Mouse (Mus musculus) left cerebral cortex, adult 9 months (tissue): ENCODE measurements around the gene Abcf2.

Experiments
- DNase-seq, 2 experiments: peaks; one replicate each; pipeline ENCODE4 v3.0.0; 2022; ENCODE audit warnings: low spot score in 2 of 2

The Abcf2 gene

DNA sequence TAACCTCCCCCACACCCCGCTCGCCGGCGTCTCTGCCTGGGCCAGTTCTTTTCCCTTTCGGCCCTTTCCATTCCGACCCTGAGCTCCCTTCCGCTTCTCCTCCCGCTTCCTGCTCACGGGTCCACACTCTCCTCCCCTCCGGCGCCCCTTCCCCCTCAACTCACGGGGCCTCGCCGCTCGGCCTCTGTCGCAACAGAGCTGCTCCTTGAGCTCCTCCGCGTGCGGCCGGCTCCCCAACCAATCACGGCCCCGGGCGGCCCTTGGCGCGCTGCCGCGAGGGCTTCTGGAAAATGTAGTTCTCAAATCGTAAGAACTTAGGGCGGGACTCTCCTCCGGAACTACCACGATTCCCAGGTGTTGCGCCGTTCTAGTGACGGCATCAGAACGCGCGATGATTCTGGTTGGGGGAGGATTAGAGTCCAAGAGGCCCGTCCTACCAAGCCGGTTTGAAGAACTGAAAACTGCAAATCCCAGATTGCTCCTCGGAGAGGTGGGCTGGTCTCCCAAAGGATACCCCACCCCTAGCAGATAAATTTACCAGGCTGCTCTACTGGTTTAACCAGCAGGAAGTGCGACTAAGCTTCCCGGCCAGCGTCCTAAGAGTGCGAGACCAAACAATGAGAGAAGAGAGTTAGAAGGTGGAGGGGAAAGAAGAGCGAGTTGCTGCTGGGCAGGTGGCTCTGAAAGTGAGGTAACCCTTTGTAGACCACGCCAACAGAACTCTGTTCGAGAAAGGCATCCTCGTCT is at the start of gene Abcf2:
Abcf2 (minus strand) TSS at position 285 of the 747 bp plus-strand sequence.
- peak; percentile 99 to 100 for DNase-seq

DNA sequence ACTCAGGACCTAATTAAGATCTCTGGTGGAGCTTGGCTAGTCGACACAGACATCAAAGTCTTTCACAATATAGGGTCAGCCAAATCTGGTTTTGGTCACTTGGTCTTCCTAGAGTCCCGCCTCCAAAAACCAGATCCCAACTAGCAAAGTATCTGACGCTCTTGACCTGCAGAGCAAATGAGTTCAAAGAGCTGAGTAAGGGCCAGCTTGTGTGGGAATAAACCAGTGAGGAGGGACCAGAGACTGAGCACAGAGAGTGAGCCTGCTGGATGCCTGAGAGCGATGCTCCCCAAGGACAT is 47.5 kb upstream of the Abcf2 start:
- no peak for DNase-seq

DNA sequence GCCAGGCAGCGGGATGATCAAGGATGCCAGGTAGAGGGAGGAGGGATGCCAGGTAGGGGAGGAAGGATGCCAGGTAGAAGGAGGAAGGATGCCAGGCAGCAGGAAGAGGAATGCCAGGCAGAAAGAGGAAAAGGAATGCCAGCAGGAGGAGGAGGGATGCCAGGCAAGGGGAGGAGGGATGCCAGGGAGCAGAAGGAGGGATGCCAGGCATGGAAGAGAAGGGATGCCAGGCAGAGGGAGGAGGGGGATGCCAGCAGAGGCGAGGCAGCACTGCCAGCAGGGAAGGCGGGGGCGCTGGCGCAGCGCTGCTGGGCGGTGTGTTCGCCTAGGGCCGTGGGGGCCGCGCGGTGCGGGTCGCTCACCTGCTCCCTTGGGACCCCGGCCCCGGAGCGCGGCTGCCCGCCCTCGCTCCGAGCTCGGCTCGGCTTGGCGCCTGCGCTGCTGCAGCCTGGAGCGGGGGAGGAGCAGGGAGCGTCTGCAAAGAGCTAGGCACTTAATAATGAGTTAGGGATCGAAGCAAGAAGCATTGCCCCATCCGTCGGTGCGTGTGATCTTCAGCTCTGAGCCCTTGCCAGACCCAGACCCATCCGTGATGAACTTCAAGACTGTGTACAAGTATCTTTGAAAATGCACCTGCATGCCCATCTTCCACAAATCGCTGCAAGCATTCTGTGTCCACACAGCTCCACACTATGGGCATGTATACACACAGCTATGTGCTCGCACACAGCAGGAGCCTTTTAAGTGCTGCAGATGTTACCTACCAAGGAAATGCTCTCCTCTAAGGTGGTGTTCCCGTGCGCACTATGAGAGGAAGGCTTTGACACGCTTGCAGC is 46.9 kb upstream of the Abcf2 start, which contains the start of gene Smarcd3:
Smarcd3 (minus strand) TSS at position 426 of the 836 bp plus-strand sequence.
- peak in 1 of 2 experiments; percentile 80 for DNase-seq

DNA sequence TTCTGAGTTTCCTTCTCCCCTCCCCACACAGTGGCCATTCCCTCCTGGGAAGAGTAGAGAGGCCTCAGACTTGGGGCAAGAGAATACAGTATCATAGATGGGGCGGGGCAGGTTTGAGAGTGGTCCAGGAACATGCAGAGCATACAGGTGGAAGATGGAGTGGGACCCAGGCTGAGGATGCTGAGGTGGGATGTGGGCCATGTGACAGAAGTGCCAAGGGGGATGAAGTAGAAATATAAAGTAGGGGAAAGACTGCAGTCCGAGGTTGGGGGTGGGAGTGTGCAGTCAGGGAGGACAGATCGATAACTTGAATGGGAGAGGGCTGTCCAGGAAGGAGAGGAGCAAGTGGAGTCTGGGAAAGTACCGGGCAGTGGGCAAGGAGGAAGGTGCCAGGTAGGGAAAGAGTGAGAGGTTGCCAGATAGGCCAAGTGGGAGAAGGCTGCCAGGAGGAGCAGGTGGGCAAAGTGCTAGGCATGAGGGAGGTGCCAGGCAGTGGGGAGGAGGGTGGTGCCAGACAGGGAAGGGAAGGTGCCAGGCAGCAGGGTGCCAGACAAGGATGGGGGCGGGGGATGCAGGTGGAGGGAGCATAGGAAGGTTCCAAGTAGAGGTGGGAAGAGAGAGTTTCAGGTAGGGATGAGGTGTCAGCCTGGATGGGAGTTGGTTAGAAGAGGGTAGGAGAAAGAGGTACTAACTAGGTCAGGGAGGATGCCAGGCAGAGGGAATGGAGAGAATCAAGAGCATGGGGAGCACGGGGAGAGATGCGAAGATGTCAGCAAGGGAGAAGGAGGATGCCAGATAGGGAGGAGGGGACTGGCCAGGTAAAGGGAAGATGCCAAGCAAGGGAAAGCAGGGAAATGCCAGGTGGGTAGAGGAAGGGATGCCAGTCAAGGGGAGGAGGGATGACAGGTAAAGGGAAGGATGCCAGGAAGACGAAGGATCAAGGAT is 46.0 kb upstream of the Abcf2 start:
- peak in 1 of 2 experiments; percentile 49 for DNase-seq

DNA sequence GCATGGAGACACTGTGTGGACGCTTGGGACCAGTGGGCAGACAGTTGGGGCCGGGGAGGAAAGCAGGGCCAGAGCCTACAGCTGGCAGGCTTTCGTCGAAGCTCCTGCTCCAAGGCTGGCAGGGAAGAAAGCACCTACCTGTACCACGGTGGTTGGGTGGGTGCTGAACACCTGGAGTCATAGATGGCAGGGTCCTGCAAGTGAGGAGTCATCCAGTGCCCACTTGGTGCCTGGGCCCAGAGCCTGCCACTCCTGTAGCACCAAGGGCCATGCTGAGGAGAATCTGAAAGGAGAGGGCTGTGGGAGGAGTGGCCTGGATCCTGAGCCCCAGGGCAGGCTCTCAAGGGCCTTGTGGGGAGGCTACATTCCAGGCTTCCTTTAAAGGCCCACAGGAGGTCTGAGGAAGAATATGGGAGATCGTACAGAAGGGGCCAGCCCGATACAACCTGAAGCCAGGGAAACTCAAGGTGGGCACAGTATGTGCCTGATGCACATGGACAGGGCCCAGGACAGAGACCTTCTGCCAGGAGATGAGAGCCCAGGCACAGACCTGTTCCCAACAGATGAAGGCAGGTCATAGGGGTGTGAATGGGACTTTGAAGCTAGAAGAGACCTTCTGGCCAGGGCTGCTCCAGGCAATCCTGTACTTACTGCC is 45.2 kb upstream of the Abcf2 start:
- DNase-seq = no peak

DNA sequence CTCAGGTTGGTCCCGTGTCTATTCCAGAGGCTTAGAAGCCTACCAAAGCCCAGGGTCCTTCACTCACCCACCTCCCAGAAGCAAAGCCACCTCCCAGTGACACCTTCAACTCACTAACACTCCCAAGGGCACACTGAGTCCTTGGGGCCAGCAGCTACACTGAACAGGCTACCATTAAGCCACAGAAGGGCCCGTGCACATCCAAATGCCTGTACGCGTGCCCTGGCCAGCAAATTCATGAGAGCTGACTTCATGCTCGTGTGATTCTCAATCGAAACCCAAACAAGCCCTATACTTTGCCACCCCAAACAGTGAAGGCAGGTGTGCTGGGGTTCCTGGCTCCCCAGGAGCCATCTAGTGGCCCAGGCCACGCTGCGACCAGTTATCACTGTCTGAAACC is 43.4 kb upstream of the Abcf2 start:
- no peak for DNase-seq

DNA sequence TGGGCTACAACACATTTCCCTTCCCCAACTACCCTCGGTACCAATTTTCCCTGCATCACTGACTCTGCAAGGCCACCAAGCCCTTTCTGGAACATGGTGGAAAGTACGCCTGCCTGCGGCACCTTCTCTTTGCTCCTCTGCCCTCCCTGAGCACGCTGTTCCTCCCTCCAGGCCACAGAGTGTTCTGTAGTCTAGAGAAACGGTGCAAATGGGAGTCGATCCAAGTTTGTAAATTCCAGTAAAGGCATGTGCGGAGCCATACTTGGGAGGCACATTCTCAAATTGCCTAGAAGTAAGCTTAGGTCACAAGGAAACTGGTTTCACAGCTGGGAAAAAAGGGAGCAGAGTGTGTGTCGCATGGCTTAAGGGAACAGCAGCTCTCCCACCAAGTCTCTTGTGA is 42.8 kb upstream of the Abcf2 start:
- no peak for DNase-seq

DNA sequence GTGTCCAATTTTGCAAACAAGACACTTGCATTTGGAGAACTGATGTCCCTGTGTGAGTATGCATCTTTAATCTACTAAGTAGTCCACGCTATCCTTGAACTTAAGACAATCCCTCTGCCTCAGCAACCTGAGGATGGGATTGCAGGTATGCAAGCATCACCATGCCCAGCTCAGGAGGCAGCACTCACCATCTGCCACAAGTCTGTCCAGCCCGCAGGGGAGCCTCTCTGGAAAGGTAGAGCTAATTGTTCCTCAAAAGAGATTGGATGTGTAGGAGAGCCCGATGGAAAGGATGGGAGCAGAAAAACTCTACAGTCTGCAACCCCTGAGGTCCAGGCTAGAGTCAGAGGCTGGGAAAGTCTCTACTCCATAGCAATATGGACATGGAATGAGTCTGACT is 41.7 kb upstream of the Abcf2 start:
- no peak for DNase-seq

DNA sequence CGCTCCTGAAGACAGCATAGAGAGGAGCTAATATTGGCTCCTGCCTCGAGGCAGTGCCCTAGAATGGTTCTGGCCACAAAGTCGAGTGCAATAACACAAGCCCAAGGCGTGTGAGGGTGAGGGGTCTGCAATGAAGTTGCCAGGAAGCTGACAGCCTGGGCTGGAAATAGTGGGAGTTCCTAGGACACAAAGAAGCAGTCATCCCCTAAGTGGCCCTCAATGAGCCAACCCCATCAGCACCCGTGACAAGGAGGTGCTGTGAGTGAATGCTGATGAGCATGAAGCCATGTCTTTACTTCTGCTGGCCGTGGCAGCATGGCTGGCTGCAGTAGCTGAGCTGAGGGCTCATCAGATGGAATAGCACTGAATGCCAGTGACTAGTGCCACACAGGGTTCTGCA is 37.8 kb upstream of the Abcf2 start:
- no peak for DNase-seq

DNA sequence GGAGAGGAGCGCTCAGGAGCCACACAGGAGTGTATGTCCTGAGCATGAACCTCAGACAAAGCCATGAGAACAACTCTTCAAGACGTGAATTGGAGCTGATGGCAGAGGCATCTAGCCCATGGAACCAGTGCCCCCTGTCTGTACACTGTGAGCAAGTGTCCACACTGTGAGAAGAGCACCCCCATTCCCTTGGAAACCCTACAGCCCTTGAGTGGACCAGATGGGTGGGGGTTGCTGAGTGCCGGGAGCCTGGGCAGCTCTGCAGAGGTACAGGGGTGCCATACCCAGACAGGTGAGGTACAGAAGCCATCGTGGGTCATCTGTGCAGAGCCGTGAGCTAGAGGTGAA is 35.0 kb upstream of the Abcf2 start:
- DNase-seq = no peak

DNA sequence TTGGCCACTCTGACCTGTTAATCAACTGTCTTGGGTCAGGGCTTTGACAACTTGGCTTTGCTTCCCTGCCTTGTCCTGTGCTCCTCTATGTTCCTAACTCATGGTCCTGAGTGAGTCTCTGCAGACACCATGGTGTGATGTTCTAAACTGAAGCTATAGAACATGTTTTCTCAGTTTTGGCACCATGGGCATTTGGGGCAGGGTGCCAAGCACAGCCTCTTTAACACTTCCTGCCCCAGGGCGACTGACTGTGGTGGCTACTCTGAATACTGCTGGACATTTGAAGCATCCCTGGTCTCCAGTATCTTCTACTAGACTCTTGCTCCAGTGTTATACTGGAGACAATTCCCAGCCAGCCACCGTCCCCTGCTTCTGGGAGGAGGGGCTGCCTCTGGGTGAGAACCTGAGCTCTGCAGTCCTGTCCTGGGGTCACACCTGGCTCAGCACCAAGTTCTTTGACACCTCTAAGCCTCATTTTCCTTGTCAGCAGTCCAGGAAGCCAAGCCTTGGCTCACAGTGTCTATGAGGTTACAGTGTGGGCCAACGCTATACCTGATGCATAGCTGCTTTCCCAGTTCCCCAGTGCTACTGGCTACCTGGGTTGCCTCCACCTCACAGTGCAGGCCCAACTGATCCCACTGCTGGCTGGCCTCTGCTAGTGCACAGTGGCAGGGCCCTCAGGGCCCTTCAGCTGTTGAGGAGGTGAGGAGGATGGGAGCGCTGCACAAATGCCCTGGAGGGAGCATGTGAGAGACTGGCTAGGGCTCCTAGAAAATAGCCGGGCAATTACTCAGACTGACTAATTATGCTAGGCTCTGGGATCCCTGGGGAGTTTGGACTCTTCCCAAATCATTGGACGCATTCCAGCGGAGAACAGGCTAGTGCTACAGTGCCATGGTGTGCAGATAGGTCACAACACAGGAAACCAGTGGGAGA is 34.4 kb upstream of the Abcf2 start:
- peak in 1 of 2 experiments; percentile 72 for DNase-seq

DNA sequence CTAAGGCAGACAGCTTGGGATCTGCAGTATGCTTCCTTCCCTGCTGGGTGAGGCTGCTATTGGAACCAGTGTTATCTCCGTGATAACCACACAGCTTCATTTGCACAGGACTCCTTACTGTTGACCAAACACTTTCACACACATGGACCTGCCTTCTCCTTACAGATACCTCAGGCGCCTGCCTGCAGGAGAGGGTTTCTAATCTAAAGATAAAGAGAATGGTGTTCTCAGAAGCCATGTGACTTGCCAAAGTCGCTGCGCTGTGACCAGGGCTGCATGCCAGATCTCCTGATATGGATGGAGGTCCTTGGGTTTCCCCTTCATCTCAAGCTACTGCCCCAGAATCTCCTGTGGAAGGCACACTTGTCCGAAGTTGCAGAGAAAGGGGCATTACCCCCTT is 32.1 kb upstream of the Abcf2 start:
- DNase-seq = no peak

DNA sequence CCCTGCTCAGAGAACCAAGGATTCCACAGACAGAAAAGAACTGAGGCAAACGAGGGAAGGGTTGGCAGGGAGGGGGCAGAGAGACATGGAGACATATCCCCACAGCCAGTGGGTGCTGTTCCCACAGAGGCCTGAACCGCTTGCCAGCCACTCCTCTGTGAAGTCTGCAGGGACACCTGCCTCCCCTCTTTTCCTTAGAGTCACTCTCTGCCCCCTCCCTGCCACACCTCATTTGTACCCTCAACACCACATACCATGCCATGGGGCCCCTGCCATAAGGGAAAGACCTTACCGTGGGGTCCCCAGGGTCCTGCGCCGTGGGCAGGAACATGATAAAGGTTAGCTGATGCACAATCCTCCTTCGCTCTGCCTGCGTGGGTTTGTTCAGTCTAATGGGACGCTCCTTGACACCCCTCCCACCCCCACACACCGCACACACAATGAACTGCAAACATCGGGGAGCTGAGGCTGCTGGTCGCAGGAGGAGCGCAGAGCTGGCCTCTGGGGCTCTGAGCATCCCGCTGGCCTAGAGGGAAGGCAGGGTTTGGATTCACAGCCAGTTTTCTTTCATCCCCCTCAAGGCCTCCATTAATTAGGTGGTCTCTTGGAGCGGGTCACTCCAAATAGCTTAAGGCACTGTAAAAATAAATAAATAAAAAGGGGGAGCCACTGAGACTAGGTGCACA is 28.9 kb upstream of the Abcf2 start:
- DNase-seq = no peak

DNA sequence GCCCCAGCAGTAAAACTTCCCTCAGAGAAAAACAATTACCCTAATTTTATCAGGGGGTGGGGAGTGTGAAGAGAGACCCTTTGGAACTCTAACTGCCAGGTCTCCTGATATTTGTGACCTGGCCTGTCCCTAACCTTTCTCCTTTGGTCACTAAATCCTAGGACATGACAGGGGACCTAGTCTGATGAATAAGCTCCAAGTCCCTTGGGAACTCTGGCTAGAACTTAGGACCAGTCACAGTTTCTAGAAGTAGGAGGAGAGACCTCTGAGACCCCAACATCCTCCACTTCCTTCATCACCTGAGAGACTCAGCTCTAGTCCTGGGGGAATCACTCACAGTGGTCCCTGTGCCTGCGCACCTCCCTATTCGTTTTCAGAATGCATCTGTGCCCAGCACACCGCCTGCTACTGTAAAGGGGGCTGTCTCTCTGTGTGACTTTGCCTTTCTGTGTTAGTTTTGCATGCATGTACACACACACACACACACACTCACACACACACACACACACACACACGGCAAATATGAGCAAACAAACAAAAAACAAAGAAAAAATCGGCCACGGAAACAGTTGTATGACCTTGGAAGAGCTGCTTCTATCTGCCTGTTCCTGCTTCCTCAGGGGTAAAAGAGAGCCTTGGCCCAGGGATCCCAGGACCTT is 28.2 kb upstream of the Abcf2 start:
- DNase-seq = no peak

DNA sequence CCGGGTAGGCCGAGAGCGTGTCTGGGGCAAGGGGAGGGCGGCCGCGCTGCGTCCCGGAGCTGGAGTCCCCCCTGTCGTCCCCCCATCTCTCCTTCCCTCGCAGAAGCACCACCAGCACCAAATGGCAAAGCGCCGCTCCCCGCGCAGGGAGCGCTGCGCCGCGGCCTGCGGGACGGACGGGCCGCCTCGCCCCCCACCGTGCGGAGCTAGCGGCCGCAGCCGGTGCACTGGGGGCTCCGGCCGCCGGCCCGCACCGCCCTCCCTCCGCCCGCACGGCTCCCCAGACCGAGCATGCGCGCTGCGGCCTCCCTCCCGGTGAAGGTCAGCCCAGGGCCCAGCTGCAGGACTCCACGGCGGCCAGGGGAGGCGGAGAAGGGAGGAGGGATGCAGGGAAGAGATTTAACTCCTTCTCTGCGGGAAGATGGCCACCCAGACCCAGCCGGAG is 27.4 kb upstream of the Abcf2 start:
- peak in 1 of 2 experiments; percentile 73 for DNase-seq

DNA sequence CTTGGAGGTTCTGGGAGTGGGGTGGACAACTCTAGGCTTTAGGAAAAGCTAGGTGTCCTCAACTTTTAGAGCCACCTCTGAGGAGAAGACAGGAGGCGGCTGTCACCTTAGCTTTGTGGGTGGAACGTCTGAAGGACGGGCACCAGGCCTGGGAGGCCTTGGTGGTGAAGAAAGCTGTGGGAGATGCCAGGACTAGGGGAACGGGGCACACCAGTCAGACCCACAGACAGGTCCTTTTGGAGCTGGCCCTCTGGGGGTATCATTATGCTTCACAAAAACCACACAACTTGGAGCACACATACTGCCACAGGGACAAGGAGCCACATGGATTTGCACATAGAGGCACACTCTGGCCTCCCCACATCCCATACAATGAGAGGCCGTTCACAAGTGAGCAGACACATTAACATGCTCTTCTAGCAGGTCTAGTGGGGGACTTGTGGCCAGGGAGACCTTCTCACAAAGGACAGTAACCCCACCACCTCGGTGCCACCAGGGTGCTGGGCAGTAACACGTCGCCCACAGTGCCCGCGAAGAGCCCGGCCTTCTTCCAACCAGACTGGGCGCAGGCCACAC is 26.9 kb upstream of the Abcf2 start:
- DNase-seq = no peak

DNA sequence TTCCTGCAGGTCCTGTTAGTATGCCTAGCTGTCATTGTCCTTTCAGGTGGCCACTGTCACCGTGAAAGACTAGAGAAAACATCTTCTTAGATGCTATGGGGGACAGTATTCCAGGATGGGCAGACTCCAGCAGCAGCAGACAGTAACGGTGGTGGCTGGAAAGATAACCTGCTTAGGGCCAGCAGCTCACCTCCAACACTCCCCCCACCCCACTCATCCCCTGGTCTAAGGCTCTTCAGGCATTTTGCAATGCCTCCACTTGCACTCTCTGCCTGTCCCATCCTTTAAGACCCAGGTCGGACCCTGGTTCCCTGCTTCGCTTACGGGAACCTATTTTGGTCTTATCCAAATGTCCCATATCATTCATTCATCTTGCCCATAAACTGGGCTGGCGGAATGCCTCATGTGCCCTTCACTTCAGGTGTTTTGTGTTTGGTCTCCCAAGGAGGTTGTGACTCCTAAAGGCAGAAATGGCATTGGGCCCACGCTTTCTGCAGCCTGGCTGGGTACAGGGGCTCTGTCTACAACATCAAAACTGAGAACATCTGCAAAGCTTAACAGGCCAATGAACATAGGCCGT is 26.3 kb upstream of the Abcf2 start:
- DNase-seq = no peak

DNA sequence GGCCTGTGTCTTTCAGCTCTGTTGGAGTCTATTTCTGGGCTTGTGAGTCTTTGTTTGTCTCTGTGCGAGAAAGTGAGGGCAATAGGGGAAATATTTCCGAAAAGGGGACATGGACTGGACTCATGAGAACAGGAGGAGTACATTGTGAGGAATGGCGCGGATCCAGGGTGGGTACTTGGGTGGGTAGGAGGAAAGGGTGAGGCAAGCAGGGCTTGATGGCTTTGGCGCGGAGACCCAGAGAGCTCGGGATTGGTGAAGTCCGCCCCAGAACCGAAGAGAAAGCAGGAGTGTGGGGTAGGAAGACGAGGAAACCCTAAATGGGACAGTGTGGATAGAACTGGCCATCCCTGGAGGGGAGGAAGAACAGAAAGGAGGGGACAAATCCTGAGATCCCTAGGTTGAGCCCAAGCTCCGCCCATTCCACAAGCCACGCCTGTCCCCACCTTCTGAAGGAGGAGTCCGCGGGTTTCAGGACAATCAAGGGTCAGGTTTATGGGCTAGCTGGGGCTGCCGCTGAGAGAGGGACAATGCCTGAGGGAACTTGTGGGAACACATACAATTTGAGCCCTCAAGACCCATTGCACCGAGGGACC is 25.6 kb upstream of the Abcf2 start:
- peak in 1 of 2 experiments; percentile 65 for DNase-seq
